Mouse (Mus musculus): ENCODE measurements around the gene Rab11b. TPM values are rescaled to one million over a fixed set of nuclear protein-coding genes. Genes with fewer than 3 reads are reported as not detected.

Gene Rab11b
- 494 and 510 TPM in 2 replicates for polyA plus RNA-seq (2012; rRNA removed)

GRCm38 (mm10) chr17:33760255-33761165, at the start of gene Rab11b:
Gene Rab11b, minus strand, starts transcription at chr17:33760530.
- WGBS: 2% methylated on average over 35 of the region's 35 CpGs
- TF ChIP-seq CTCF (IDR thresholded peaks at IDR 0.05; ENCODE audit: borderline replicate concordance, insufficient read depth, low read depth, low read length) (no peak), POLR2A (IDR thresholded peaks at IDR 0.05; ENCODE audit: borderline replicate concordance, insufficient read depth, low read length) (0 out of 2 replicates have a peak, but pooled peaks have one; percentile 55)
- peaks cover 14% of the 10 kb centered on the region for H3K4me1 ChIP-seq (ENCODE audit: control insufficient read depth, insufficient read depth, low read length)

GRCm38 (mm10) chr17:33808192-33808591, 47.9 kb upstream of the Rab11b start:
- no peak overlapping the region for H3K27ac ChIP-seq (ENCODE audit: insufficient read depth, low read length)
- DNase-seq: no peak
- no peak overlapping the region for H3K4me3 ChIP-seq (replicated peaks; ENCODE audit: insufficient read depth, low read depth, low read length)
- 30% methylated on average over 10 of the region's 10 CpGs for WGBS
- no peaks in the 10 kb centered on the region; the same call in 1 of the 2 replicates for H3K27me3 ChIP-seq (ENCODE audit: control insufficient read depth, insufficient read depth, low read length)
- TF ChIP-seq POLR2A (IDR thresholded peaks at IDR 0.05; ENCODE audit: borderline replicate concordance, insufficient read depth, low read length) (no peak), CTCF (IDR thresholded peaks at IDR 0.05; ENCODE audit: borderline replicate concordance, insufficient read depth, low read depth, low read length) (no peak)
- H3K4me1 ChIP-seq (ENCODE audit: control insufficient read depth, insufficient read depth, low read length): no peaks in the 10 kb centered on the region

More at GRCm38 (mm10) chr17:33760255-33761165, at the start of gene Rab11b:
- DNase-seq: peak; percentile 100
- Histone ChIP-seq H3K27ac (ENCODE audit: insufficient read depth, low read length) (peak within 1 kb of the TSS; percentile 87), H3K4me3 (replicated peaks; ENCODE audit: insufficient read depth, low read depth, low read length) (peak within 1 kb of the TSS; percentile 70), H3K27me3 (ENCODE audit: control insufficient read depth, insufficient read depth, low read length) (no peaks in the 10 kb centered on the region)

- DNase-seq: no peak
- no peaks in the 10 kb centered on the region for H3K4me1 ChIP-seq (ENCODE audit: control insufficient read depth, insufficient read depth, low read length)
- 66% methylated on average over 8 of the region's 9 CpGs for WGBS
Measured at GRCm38 (mm10) chr17:33807181-33807888, 47.0 kb upstream of the Rab11b start.

GRCm38 (mm10) chr17:33804745-33805144, 44.4 kb upstream of the Rab11b start:
- H3K4me3 ChIP-seq (replicated peaks; ENCODE audit: insufficient read depth, low read depth, low read length): no peak overlapping the region
- H3K27me3 ChIP-seq (ENCODE audit: control insufficient read depth, insufficient read depth, low read length): no peaks in the 10 kb centered on the region; the same call in 1 of the 2 replicates
- H3K27ac ChIP-seq (ENCODE audit: insufficient read depth, low read length): no peak overlapping the region
- no peak for DNase-seq
- 26% methylated on average over 1 of the region's 1 CpGs for whole genome bisulfite sequencing
- TF ChIP-seq POLR2A (IDR thresholded peaks at IDR 0.05; ENCODE audit: borderline replicate concordance, insufficient read depth, low read length) (no peak), CTCF (IDR thresholded peaks at IDR 0.05; ENCODE audit: borderline replicate concordance, insufficient read depth, low read depth, low read length) (no peak)
- H3K4me1 ChIP-seq (ENCODE audit: control insufficient read depth, insufficient read depth, low read length): no peaks in the 10 kb centered on the region

More at GRCm38 (mm10) chr17:33807181-33807888, 47.0 kb upstream of the Rab11b start:
- Histone ChIP-seq H3K27me3 (ENCODE audit: control insufficient read depth, insufficient read depth, low read length) (no peaks in the 10 kb centered on the region; the same call in 1 of the 2 replicates), H3K27ac (ENCODE audit: insufficient read depth, low read length) (no peak overlapping the region), H3K4me3 (replicated peaks; ENCODE audit: insufficient read depth, low read depth, low read length) (no peak overlapping the region)
- TF ChIP-seq POLR2A (IDR thresholded peaks at IDR 0.05; ENCODE audit: borderline replicate concordance, insufficient read depth, low read length) (no peak), CTCF (IDR thresholded peaks at IDR 0.05; ENCODE audit: borderline replicate concordance, insufficient read depth, low read depth, low read length) (no peak)

- no peak for DNase-seq
- Histone ChIP-seq H3K4me1 (ENCODE audit: control insufficient read depth, insufficient read depth, low read length) (no peaks in the 10 kb centered on the region), H3K4me3 (replicated peaks; ENCODE audit: insufficient read depth, low read depth, low read length) (no peak overlapping the region), H3K27me3 (ENCODE audit: control insufficient read depth, insufficient read depth, low read length) (no peaks in the 10 kb centered on the region; the same call in 1 of the 2 replicates), H3K27ac (ENCODE audit: insufficient read depth, low read length) (no peak overlapping the region)
- WGBS: 53% methylated on average over 4 of the region's 4 CpGs
- TF ChIP-seq CTCF (IDR thresholded peaks at IDR 0.05; ENCODE audit: borderline replicate concordance, insufficient read depth, low read depth, low read length): no peak
- TF ChIP-seq POLR2A (IDR thresholded peaks at IDR 0.05; ENCODE audit: borderline replicate concordance, insufficient read depth, low read length): no peak
Measured at GRCm38 (mm10) chr17:33804205-33804604, 43.9 kb upstream of the Rab11b start.

GRCm38 (mm10) chr17:33802221-33802620, 41.9 kb upstream of the Rab11b start:
- no peak for TF ChIP-seq POLR2A (IDR thresholded peaks at IDR 0.05; ENCODE audit: borderline replicate concordance, insufficient read depth, low read length)
- TF ChIP-seq CTCF (IDR thresholded peaks at IDR 0.05; ENCODE audit: borderline replicate concordance, insufficient read depth, low read depth, low read length): peak; percentile 35; the same call in 1 of the 2 replicates
- no peak overlapping the region for H3K27ac ChIP-seq (ENCODE audit: insufficient read depth, low read length)
- no peak overlapping the region for H3K4me3 ChIP-seq (replicated peaks; ENCODE audit: insufficient read depth, low read depth, low read length)
- no peaks in the 10 kb centered on the region; the same call in 1 of the 2 replicates for H3K27me3 ChIP-seq (ENCODE audit: control insufficient read depth, insufficient read depth, low read length)
- no peak for DNase-seq
- no peaks in the 10 kb centered on the region for H3K4me1 ChIP-seq (ENCODE audit: control insufficient read depth, insufficient read depth, low read length)
- WGBS: 0% methylated on average over 2 of the region's 2 CpGs

- 71% methylated on average over 1 of the region's 1 CpGs for WGBS
- TF ChIP-seq CTCF (IDR thresholded peaks at IDR 0.05; ENCODE audit: borderline replicate concordance, insufficient read depth, low read depth, low read length) (no peak), POLR2A (IDR thresholded peaks at IDR 0.05; ENCODE audit: borderline replicate concordance, insufficient read depth, low read length) (no peak)
- Histone ChIP-seq H3K4me1 (ENCODE audit: control insufficient read depth, insufficient read depth, low read length) (no peaks in the 10 kb centered on the region), H3K27me3 (ENCODE audit: control insufficient read depth, insufficient read depth, low read length) (no peaks in the 10 kb centered on the region; the same call in 1 of the 2 replicates), H3K4me3 (replicated peaks; ENCODE audit: insufficient read depth, low read depth, low read length) (no peak overlapping the region), H3K27ac (ENCODE audit: insufficient read depth, low read length) (no peak overlapping the region)
- DNase-seq: no peak
Measured at GRCm38 (mm10) chr17:33799277-33799676, 38.9 kb upstream of the Rab11b start.
